Mouse (Mus musculus) left cerebral cortex, adult 18-20 months (tissue): ENCODE measurements around the gene Bcdin3d. TPM values are rescaled to one million over a fixed set of nuclear protein-coding genes. Genes with fewer than 3 reads are reported as not detected.
A peak's percentile ranks its signal among the peaks of the same experiment; 100 is the strongest.

Experiments
- DNase-seq, 2 experiments: peaks; one replicate each; pipeline ENCODE4 v3.0.0; 2021 to 2022; ENCODE audit warnings: low spot score in 2 of 2, mixed read lengths in 1 of 2
- long read RNA-seq, 2 experiments: library from polyadenylated mRNA; stranded (forward); transcript quantifications; one replicate each; pipeline ENCODE4 v2.0.0; 2021
- total RNA-seq, 2 experiments: library from RNA; stranded (reverse); gene quantifications; 2 replicates each; pipeline ENCODE4 v1.2.3; 2021

Bcdin3d gene
- 1 to 10 TPM; 4.6 to 4.7 TPM for total RNA-seq
- long read RNA-seq, experiment 1, full-length matches to known transcripts: 4 of 4 reads
- long read RNA-seq, experiment 1, partial matches to known transcripts: 0 of 4 reads
- long read RNA-seq, experiment 1, other reads (novel, unspliced or antisense): 0 of 4 reads
- long read RNA-seq, experiment 2, full-length matches to known transcripts: 6 of 6 reads
- long read RNA-seq, experiment 2, partial matches to known transcripts: 0 of 6 reads
- long read RNA-seq, experiment 2, other reads (novel, unspliced or antisense): 0 of 6 reads

DNA sequence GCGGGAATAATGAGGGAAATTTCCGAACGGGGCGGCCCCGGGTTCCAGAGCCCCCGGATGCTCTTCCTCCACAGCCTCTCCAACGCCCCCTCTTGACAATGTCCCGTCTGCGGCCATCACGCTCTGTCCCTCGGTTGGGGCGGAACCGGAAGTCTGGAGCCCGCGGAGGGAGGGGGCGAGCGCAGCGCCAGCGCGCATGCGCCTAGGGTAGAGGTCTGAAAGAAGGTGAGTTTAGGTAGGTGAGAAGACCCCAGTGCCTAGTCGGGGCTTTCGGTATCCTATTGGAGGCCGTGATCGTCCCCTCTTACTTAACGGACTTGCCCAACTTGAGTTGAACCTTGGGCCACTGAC is at the start of gene Bcdin3d:
Bcdin3d (minus strand) TSS at position 155 of the 351 bp plus-strand sequence.
- peak; percentile 79 to 88 for DNase-seq

DNA sequence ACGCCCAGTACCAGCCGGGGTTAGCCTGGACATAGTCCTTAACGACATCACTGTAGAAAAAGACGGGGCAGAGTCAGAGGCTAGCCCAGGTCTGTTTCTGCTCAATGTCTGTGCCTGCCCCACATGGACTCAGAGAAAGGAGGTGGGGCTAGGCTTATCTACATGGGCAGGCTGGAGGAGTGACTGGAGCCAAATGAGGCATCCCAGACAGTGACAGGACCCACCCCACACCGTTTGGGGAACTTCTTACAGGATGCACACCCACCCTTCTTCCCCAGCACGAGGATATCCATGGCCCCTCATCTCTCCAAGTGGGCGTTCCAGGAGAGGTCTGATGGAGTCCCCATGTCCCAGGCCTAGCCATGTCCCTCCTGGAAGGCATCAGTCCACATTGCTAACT is 45.8 kb upstream of the Bcdin3d start:
- no peak for DNase-seq

DNA sequence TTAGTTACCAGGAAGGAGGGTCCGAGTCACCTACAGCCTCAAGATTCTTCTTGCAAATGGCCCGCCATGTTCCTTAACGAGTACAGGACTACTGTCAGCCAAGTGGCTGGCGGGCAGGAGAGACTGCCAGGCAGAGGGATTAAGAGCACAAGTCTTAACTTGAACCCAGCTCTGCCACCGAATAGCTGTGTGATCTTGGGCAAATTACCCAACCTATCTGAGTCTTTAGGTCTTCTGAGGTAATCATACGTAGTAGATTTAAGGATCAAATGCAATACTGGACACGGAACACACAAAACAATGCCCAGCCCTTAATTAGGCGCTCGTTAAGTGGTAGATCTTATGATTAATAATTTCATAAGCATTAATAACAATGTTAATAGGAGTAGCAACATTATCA is 45.1 kb upstream of the Bcdin3d start:
- no peak for DNase-seq

DNA sequence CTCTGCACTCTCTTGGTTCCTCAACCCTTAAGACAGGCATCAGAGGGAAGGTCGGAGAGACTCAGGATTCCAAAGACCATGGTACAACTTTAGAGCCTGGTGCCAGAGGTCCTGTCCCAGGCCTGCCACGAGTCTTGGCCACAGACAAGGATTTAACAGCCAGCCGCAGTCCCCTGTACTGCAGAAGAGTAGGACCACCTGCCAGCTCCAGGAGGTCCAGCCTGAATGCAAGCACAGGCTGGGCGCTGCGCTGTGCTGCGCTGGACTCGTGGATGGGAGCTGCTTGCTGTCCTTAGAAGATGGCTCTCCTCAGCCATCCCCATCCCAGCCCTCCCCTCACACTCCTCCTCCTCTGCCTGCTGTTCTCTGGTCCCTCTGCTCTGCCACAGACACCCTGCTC is 43.2 kb upstream of the Bcdin3d start:
- no peak for DNase-seq

DNA sequence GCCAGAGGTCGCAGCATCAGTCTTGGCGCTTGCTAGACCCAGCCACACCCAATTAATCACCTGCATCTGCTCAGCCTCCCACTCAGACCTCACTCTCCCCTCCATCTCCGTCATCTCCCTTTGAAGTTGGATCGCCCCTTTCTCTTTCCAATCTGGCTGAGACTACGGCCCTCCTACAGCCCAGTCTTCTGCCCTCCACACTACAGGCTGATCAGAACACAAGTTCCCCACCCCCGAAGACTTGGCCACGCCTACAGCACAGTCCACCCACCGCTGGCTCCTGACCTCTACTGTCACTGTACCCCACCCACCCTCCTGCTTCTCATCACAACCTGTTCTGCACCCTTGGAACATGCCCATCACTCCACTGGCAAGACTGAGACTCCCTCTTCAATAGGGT is 42.2 kb upstream of the Bcdin3d start:
- no peak for DNase-seq

DNA sequence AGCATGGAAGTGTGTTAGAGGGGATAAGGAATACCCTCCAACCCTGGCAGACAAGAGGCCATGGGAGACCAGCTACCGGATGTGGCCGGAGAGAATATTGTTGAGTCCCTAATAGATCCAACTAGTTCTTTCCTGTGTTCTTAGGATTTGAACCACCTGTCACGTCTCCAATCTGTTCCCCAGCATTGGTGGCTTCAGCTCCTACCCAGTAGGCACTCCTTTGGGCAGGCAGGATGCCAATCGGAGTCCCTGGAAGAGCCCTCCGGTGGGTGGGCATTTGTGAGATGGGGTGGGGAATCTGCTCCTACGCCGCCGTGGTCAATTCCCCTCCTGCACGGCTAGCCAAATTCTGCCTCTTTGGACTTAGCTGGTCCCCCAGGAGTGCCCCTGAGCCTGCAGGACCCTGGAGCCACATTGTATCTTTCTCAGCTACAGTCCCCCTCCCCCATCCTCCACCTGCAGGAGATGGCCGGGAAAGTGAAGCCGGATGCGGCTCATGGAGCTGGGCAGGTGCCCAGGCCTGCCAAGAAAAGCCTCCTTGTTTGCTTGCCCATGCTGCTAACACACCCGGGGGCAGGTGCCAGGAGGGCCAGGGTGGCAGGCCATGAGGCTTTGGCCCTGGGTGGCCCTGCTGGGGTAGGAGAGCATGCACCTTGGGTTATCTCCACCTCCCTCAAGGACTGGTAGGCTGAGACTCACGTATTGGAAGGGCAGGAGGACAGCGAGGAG is 37.4 kb upstream of the Bcdin3d start:
- no peak for DNase-seq

DNA sequence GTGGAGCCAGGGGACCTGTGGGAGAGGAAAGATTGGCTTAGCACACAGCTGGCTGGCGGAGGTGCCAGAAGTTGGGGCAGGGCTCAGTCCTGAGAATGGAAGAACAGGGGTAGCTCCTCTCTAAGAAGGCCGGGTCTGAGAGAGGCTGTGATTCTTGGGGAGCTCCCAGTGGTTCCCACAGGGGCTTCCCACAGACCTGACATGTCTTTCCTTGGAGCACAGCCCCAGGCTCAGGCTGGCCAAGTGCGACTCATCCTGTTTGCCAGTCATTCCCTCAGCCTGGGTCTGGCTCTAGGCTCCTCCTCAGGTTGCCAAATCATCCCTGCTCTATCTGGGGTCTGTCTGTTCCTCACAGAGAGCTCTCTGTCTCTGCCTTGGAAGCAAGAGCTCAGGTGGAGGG is 36.1 kb upstream of the Bcdin3d start:
- no peak for DNase-seq

DNA sequence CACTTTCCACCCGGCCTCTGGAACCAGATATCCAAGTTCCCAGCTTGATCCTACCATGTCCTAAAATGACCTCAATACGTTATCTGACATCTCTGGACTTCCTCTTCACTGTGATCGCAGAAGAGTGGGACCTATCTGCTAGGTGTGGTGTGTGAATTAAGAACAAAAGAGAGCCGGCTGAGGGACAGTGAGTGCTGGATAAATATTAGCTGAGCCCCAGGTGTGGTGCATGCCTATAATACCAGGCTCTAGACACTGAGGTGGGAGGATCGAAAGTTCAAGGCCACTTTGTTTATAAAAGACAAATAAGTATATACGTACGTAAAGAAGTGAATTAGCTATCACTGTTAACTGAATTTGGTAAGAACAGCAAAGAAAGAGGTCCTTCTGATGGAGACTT is 35.3 kb upstream of the Bcdin3d start:
- DNase-seq: no peak

DNA sequence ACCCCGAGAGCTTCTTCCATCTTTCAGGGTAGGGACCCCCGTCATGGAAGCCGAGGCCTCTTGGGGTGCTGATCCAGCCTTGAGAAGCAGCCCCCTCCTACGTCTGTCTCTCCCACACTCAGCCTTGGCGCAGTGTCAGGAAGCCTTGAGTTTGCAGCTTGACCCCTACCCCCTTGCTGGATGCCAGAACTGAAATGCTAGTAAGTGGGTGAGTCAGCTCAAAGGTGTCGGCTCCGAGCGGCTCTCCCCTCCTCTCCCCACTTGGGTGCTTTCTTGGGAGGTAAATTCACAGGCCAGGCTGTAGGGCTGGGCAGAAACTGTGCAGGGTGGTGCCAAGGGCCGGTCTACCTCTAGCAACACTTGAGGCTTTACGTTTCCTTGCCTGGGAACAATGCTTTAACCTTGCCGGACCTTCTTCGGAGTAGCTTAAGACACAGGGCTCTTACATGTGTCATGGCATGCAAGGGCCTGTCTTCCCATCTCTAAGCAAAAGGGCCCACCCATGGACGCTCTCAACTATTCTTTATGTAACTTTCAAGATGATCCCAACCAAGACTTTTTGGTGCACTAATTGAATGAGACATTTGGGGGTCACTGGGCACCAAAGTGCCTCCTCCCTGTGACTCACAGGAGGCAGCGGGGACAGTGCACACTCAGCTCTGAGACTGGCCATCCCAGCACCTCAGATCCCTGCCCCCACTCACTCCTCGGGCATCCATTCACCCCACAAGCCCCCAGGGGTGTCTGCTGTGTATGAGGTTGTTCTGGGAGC is 31.0 kb upstream of the Bcdin3d start:
- no peak for DNase-seq

DNA sequence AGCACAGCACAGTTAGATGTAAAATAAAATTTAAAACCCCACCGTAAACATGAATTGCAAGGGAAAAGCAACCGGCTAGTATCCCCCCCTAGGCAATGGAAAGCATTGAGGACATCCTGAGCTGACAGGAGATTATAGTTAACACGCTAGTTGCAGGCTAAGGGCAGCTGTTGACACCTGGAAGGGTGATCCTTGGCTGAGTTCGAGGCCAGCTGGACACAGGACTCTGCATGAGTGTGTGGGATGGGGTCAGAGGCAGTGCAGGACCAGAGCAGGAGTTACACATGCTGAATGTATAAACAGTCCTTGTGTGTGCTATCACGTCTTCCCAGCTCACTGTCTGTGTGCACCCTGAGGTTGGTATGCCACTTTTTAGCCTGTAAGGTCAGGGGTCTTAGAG is 28.7 kb upstream of the Bcdin3d start:
- DNase-seq: no peak

DNA sequence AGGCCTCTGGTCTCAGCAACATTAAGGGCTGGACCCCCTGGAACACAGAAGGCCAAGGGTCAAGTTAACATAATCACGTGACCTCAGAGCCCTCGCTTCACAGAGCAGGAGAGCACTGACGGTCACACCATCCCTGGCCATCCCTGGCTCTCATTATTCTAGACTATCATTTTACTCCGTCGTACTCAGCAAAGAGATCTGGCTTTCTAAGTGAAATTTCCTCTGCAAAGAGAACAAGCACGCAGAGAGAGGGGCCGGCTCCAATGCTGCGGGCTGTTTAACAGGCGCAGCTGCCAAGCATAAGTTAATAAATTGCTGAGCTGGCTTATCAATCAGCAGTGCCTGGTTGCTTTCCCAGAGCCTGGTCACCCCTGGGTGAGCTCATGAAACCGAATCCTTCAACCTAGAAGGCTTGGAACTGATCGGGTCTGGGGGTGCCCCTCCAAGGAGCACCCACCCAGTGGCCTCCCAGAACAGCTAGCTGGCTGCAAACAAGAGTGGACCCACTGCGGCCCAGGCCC is 27.8 kb upstream of the Bcdin3d start:
- DNase-seq: no peak

DNA sequence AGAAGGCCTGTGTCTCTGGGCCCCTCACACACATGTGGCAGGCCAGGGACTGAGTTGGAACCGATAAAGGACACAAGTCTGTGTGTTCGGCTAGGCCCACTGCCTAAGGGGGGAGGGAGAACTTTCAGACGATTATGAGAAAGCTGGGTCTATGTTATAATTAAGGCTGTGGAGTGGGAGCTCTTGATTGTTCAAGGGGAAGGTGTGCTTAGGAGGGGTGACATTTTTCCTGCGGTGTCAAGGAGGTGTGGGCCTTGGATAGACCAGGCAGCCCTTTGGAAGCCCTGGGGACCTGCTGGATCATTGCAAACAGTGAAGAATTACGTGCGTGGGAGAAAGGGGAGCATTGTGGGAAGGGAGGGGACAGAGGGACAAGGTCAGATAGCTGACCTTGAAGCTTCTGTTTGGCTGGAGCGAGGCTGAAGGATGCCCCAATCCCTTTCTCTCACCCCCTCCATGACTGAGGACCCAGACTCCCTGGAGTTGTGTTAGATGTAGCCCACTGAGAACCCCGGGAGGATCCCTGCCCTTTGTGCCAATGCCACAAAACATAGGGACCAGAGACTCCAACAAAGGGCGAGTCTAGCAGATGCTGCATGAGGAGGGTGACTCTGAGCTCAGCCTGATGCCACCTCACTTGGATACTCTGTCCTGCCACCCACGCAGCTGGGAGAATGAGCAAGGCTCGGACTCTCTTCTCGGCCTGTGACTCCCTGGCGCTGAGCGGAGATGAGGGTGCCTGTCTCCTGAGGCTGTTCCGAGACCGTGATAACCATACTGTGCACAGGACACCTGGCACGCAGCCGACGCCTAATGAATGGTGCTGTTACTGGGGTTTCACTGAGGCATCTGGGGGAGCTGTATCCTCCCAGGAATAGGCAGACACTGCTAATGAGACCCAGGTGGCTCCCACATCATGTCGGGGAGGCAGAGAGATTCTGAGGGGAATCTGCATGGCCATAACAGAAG is 27.0 kb upstream of the Bcdin3d start:
- peak; percentile 61 to 72 for DNase-seq

DNA sequence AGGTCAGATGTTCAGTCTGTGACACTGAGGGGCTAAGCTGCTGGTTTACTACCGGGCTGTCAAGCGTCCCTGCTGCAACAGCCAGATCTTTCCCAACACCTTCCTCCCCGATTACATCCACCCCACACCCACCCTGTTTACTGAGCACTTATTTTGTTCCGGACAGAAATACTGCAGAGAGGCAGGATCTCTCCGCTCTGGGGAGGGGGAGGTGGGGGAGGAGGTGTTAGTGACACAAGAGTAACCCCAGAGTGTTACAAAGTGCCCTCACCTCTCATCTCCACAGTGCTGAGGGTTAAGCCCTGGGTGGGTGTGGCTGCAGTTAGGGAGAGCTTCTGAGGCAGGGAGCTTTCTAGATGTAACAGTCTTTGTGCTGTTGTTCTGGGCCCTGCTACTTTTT is 25.8 kb upstream of the Bcdin3d start:
- no peak for DNase-seq

DNA sequence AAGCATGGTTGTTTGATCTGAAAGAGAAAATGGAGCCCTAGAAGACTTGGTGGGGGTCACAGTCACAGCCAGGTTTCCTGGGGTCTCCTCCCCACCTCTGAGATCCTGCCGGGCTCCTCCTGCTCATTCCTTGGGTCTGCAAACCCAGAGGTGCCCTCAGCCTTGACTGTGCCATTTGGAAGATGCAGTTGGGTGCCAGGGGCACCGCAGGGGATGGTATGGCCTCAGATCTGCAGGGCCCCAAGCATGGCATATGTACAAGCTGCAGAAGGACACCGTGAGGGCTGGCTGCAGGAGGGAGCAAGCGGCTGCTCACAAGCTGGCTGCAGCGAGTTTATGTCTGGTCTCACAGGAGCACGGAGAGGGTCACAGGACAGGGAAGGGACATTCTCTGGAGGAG is 25.2 kb upstream of the Bcdin3d start:
- no peak for DNase-seq

DNA sequence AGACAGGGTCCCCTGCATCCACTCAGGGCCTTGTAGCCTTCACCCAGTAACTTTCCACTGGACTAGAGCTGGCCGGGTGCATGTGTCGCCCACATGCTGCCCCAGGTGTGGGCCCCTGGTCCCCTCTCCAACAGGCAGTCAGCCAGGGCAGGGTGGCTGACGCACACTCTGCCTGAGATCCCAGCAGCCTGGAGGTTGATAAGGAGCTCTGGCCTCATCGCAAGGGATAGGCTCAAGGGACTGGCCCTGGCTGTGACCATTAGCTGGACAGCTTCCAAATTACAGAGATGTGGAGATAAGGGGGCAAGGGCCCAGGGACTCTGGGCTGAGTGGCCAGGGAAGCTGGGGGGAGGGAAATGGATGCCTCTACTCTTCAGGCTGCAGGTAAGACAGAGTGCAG is 24.3 kb upstream of the Bcdin3d start:
- DNase-seq: no peak

DNA sequence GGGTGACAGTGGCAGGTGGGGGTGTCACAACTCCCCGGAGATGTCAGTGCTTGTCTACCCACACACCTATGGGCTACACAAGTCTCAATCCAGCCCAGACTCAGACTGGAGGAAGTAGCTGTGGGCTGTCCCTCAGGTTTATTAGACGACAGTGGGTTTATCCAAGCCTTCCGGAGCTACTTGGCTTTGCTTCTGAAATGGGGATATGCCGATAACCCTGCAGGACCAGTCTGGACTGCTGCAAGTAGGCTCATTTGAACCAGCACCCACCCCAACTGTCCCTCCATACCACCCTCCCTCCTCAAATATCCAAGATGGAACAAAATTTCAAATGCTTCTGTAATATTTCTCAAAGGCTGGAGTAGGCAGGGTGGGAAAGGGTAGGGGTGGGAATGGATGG is 23.8 kb upstream of the Bcdin3d start:
- no peak for DNase-seq

DNA sequence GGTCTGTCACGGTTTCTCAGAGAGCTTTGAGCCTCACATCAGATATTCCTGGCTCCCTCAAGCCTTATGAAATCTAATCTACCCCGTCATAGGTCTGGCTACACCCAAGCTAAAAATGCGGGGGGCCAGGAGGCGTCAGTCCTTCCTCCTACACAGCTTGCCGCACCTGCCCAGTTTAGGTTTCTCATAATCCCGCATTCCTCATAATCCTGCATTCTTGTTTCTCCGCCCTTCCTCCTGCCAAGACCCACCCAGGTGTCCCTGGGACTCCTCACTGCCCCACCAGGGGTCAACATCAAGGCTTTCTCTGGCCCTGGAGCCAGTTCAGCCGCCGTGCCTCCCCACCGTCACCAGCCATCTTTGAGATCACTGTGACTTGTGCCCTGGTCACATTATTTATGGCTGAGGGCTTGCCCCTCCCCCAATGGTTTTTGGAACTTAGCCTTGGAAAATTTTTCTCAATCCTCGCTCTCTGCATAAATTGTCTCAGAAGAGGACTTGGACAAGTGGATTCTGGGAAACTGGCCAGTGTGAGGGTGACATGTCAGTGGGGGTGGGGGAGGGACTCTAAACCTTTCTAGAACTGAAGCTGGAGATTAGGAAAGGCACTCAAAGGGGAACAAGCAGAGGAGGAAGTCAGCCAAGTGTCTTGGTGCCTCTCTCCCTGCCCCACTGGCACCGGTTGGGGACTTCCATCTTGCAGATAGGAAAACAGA is 23.2 kb upstream of the Bcdin3d start:
- peak; percentile 63 to 75 for DNase-seq

DNA sequence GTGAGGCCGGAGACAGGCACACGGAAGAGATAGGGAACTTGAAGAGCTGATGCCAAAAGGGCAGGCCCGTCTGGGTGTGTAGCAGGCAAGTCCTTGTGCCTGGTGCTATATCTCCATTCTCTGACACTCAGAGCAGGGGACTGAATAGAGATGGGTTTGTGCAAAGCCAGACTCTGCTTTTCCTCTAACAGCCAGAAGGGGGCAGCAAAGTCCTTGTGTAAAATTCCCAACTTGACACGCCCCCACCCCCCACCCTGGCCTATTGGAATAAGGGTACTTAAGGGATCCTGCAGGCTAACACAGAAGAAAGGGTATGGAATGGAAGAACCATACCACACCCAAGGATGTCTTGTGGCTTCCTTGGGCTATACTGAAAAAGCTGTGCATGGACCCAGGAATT is 22.5 kb upstream of the Bcdin3d start:
- peak; percentile 63 to 71 for DNase-seq

DNA sequence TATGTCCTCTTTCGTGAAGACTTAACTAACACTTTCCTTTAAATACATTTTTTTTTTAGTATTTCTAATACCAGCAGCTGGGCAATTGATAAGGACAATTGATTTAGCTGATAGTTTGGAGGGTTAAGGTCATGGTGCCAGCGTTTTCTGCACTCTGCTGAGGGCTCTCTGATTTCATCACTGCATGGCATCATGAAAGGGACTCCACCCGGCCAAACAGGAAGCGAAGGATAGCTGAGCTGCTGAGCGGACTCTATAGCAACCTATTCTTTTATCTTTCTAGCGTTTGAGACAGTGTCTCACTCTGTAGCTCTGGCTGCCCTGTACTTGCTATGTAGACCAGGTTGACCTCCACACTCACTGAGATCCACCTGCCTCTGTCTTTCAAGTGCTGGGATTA is 10.2 kb upstream of the Bcdin3d start:
- no peak for DNase-seq

DNA sequence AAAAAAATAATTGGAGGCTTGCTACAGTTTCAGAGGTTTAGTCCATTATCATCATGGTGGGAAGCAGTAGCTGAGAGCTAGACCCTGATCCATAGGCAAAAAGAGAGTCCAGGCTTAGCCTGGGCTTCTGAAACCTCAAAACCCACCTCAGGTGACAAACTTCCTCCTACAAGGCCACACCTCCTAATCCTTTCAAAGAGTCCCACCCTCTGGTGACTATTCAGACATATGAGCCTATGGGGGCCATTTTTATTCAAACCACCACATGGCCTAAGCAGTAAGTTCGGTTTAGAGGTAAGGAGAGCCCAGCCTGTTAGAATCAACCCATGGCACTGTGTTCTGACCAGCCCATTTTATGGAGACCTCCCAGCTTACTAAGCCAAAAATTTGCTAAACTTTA is 1.3 kb upstream of the Bcdin3d start:
- no peak for DNase-seq
